Mouse (Mus musculus): ENCODE data around the gene Taf3.

- TF ChIP-seq CTCF (IDR thresholded peaks at IDR 0.05; ENCODE audit: control insufficient read depth, insufficient read depth, insufficient read length) (no peak), MYOD1 (IDR thresholded peaks at IDR 0.05; ENCODE audit: control insufficient read depth, insufficient read length, low read depth) (no peak), CEBPB (IDR thresholded peaks at IDR 0.05; ENCODE audit: low read depth) (no peak), MAX (IDR thresholded peaks at IDR 0.05) (no peak), USF1 (IDR thresholded peaks at IDR 0.05; ENCODE audit: low read depth) (no peak), FOSL1 (IDR thresholded peaks at IDR 0.05; ENCODE audit: insufficient read depth, low read length, poor library complexity, severe bottlenecking) (no peak)
Measured at GRCm38 (mm10) chr2:10058836-10059235, 10.4 kb upstream of the Taf3 start.
